Mouse (Mus musculus): ENCODE data around the gene Dmc1. TPM values are rescaled to one million over a fixed set of nuclear protein-coding genes. Genes with fewer than 3 reads are reported as not detected.

Gene Dmc1
- polyA plus RNA-seq (2015; fragmentation: Nextera tagmentation; extraction: Ambion mirVana), result 1.1 and 1.7 TPM in 2 replicates

- ATAC-seq, result peak; percentile 48
- Histone ChIP-seq H3K9me3 (ENCODE audit: control insufficient read depth, low read length) (no peaks in the 10 kb centered on the region), H3K36me3 (ENCODE audit: control insufficient read depth, insufficient read depth, low read length) (no peaks in the 10 kb centered on the region), H3K27ac (ENCODE audit: low read length) (no peak within 1 kb of the TSS), H3K9ac (ENCODE audit: low read depth, low read length) (peak within 1 kb of the TSS; percentile 59), H3K27me3 (replicated peaks; ENCODE audit: control insufficient read depth, insufficient read depth, low read length) (no peaks in the 10 kb centered on the region), H3K4me3 (ENCODE audit: low read length) (peak within 1 kb of the TSS; percentile 45), H3K4me2 (ENCODE audit: low read depth, low read length) (peak within 1 kb of the TSS; percentile 53), H3K4me1 (ENCODE audit: control insufficient read depth, insufficient read depth, low read length) (peaks cover 7% of the 10 kb centered on the region)
- 12% methylated on average over 37 of the region's 37 CpGs for WGBS
These were observed at the start of gene Dmc1 for GRCm38 (mm10) chr15:79604990-79605665. Dmc1 (minus strand) TSS chr15:79605109.

GRCm38 (mm10) chr15:79651481-79651880 is 46.6 kb upstream of the Dmc1 start:
- H3K36me3 ChIP-seq (ENCODE audit: control insufficient read depth, insufficient read depth, low read length), result no peaks in the 10 kb centered on the region
- H3K4me3 ChIP-seq (ENCODE audit: low read length), result no peak overlapping the region
- H3K9ac ChIP-seq (ENCODE audit: low read depth, low read length), result no peak overlapping the region
- H3K27ac ChIP-seq (ENCODE audit: low read length), result no peak overlapping the region
- no peak overlapping the region for H3K4me2 ChIP-seq (ENCODE audit: low read depth, low read length)
- no peak for ATAC-seq
- WGBS, result 81% methylated on average over 4 of the region's 4 CpGs
- H3K27me3 ChIP-seq (replicated peaks; ENCODE audit: control insufficient read depth, insufficient read depth, low read length), result no peaks in the 10 kb centered on the region
- H3K4me1 ChIP-seq (ENCODE audit: control insufficient read depth, insufficient read depth, low read length), result no peaks in the 10 kb centered on the region
- H3K9me3 ChIP-seq (ENCODE audit: control insufficient read depth, low read length), result no peaks in the 10 kb centered on the region

- no peaks in the 10 kb centered on the region for H3K36me3 ChIP-seq (ENCODE audit: control insufficient read depth, insufficient read depth, low read length)
- H3K4me2 ChIP-seq (ENCODE audit: low read depth, low read length), result no peak overlapping the region
- no peak overlapping the region for H3K4me3 ChIP-seq (ENCODE audit: low read length)
- H3K27me3 ChIP-seq (replicated peaks; ENCODE audit: control insufficient read depth, insufficient read depth, low read length), result no peaks in the 10 kb centered on the region
- no peaks in the 10 kb centered on the region for H3K9me3 ChIP-seq (ENCODE audit: control insufficient read depth, low read length)
- H3K27ac ChIP-seq (ENCODE audit: low read length), result no peak overlapping the region
- H3K9ac ChIP-seq (ENCODE audit: low read depth, low read length), result no peak overlapping the region
- no peak for ATAC-seq
- no peaks in the 10 kb centered on the region for H3K4me1 ChIP-seq (ENCODE audit: control insufficient read depth, insufficient read depth, low read length)
These were observed 45.7 kb upstream of the Dmc1 start for GRCm38 (mm10) chr15:79650569-79650968.

- no peak for ATAC-seq
- Histone ChIP-seq H3K27ac (ENCODE audit: low read length) (no peak overlapping the region), H3K4me2 (ENCODE audit: low read depth, low read length) (no peak overlapping the region), H3K4me1 (ENCODE audit: control insufficient read depth, insufficient read depth, low read length) (no peaks in the 10 kb centered on the region), H3K4me3 (ENCODE audit: low read length) (no peak overlapping the region), H3K36me3 (ENCODE audit: control insufficient read depth, insufficient read depth, low read length) (no peaks in the 10 kb centered on the region), H3K9me3 (ENCODE audit: control insufficient read depth, low read length) (no peaks in the 10 kb centered on the region), H3K9ac (ENCODE audit: low read depth, low read length) (no peak overlapping the region), H3K27me3 (replicated peaks; ENCODE audit: control insufficient read depth, insufficient read depth, low read length) (no peaks in the 10 kb centered on the region)
- WGBS, result 83% methylated on average over 12 of the region's 12 CpGs
These were observed 43.2 kb upstream of the Dmc1 start for GRCm38 (mm10) chr15:79648130-79648529.

GRCm38 (mm10) chr15:79645483-79645882 is 40.6 kb upstream of the Dmc1 start:
- no peak for ATAC-seq
- no peak overlapping the region for H3K27ac ChIP-seq (ENCODE audit: low read length)
- WGBS, result 71% methylated on average over 2 of the region's 2 CpGs

GRCm38 (mm10) chr15:79641135-79641817 is 36.4 kb upstream of the Dmc1 start:
- no peak overlapping the region for H3K27ac ChIP-seq (ENCODE audit: low read length)
- H3K4me3 ChIP-seq (ENCODE audit: low read length), result no peak overlapping the region
- ATAC-seq, result no peak
- no peaks in the 10 kb centered on the region for H3K27me3 ChIP-seq (replicated peaks; ENCODE audit: control insufficient read depth, insufficient read depth, low read length)
- no peak overlapping the region for H3K9ac ChIP-seq (ENCODE audit: low read depth, low read length)
- H3K4me1 ChIP-seq (ENCODE audit: control insufficient read depth, insufficient read depth, low read length), result no peaks in the 10 kb centered on the region
- 61% methylated on average over 12 of the region's 12 CpGs for WGBS
- no peak overlapping the region for H3K4me2 ChIP-seq (ENCODE audit: low read depth, low read length)
- no peaks in the 10 kb centered on the region for H3K36me3 ChIP-seq (ENCODE audit: control insufficient read depth, insufficient read depth, low read length)
- no peaks in the 10 kb centered on the region for H3K9me3 ChIP-seq (ENCODE audit: control insufficient read depth, low read length)

More at GRCm38 (mm10) chr15:79645483-79645882, 40.6 kb upstream of the Dmc1 start:
- Histone ChIP-seq H3K4me3 (ENCODE audit: low read length) (no peak overlapping the region), H3K9ac (ENCODE audit: low read depth, low read length) (no peak overlapping the region), H3K9me3 (ENCODE audit: control insufficient read depth, low read length) (no peaks in the 10 kb centered on the region), H3K4me1 (ENCODE audit: control insufficient read depth, insufficient read depth, low read length) (no peaks in the 10 kb centered on the region), H3K27me3 (replicated peaks; ENCODE audit: control insufficient read depth, insufficient read depth, low read length) (no peaks in the 10 kb centered on the region), H3K4me2 (ENCODE audit: low read depth, low read length) (no peak overlapping the region), H3K36me3 (ENCODE audit: control insufficient read depth, insufficient read depth, low read length) (no peaks in the 10 kb centered on the region)

- Histone ChIP-seq H3K9ac (ENCODE audit: low read depth, low read length) (no peak overlapping the region), H3K4me3 (ENCODE audit: low read length) (no peak overlapping the region), H3K4me1 (ENCODE audit: control insufficient read depth, insufficient read depth, low read length) (no peaks in the 10 kb centered on the region), H3K27me3 (replicated peaks; ENCODE audit: control insufficient read depth, insufficient read depth, low read length) (no peaks in the 10 kb centered on the region), H3K27ac (ENCODE audit: low read length) (no peak overlapping the region), H3K4me2 (ENCODE audit: low read depth, low read length) (no peak overlapping the region), H3K36me3 (ENCODE audit: control insufficient read depth, insufficient read depth, low read length) (no peaks in the 10 kb centered on the region), H3K9me3 (ENCODE audit: control insufficient read depth, low read length) (no peaks in the 10 kb centered on the region; the same call in 1 of the 2 replicates)
- no peak for ATAC-seq
- WGBS, result 46% methylated on average over 2 of the region's 2 CpGs
These were observed 25.6 kb upstream of the Dmc1 start for GRCm38 (mm10) chr15:79630471-79630870.

GRCm38 (mm10) chr15:79619770-79620414 is 15.0 kb upstream of the Dmc1 start:
- no peaks in the 10 kb centered on the region for H3K36me3 ChIP-seq (ENCODE audit: control insufficient read depth, insufficient read depth, low read length)
- H3K9ac ChIP-seq (ENCODE audit: low read depth, low read length), result no peak overlapping the region
- no peak for ATAC-seq
- no peak overlapping the region for H3K27ac ChIP-seq (ENCODE audit: low read length)
- H3K4me1 ChIP-seq (ENCODE audit: control insufficient read depth, insufficient read depth, low read length), result no peaks in the 10 kb centered on the region
- no peaks in the 10 kb centered on the region for H3K9me3 ChIP-seq (ENCODE audit: control insufficient read depth, low read length)
- H3K4me3 ChIP-seq (ENCODE audit: low read length), result no peak overlapping the region
- H3K4me2 ChIP-seq (ENCODE audit: low read depth, low read length), result no peak overlapping the region
- H3K27me3 ChIP-seq (replicated peaks; ENCODE audit: control insufficient read depth, insufficient read depth, low read length), result no peaks in the 10 kb centered on the region
- WGBS, result 79% methylated on average over 11 of the region's 11 CpGs

- Histone ChIP-seq H3K9ac (ENCODE audit: low read depth, low read length) (no peak overlapping the region), H3K36me3 (ENCODE audit: control insufficient read depth, insufficient read depth, low read length) (no peaks in the 10 kb centered on the region), H3K27me3 (replicated peaks; ENCODE audit: control insufficient read depth, insufficient read depth, low read length) (no peaks in the 10 kb centered on the region), H3K4me1 (ENCODE audit: control insufficient read depth, insufficient read depth, low read length) (no peaks in the 10 kb centered on the region), H3K4me3 (ENCODE audit: low read length) (no peak overlapping the region), H3K9me3 (ENCODE audit: control insufficient read depth, low read length) (no peaks in the 10 kb centered on the region), H3K27ac (ENCODE audit: low read length) (no peak overlapping the region), H3K4me2 (ENCODE audit: low read depth, low read length) (no peak overlapping the region)
- WGBS, result 85% methylated on average over 7 of the region's 7 CpGs
- no peak for ATAC-seq
These were observed 13.5 kb upstream of the Dmc1 start for GRCm38 (mm10) chr15:79618456-79618855.

Measured in intestine, embryonic 16.5 days (tissue).